Comparison of ENCODE assay signal across 8 mouse cellular contexts in the genomic region with DNA sequence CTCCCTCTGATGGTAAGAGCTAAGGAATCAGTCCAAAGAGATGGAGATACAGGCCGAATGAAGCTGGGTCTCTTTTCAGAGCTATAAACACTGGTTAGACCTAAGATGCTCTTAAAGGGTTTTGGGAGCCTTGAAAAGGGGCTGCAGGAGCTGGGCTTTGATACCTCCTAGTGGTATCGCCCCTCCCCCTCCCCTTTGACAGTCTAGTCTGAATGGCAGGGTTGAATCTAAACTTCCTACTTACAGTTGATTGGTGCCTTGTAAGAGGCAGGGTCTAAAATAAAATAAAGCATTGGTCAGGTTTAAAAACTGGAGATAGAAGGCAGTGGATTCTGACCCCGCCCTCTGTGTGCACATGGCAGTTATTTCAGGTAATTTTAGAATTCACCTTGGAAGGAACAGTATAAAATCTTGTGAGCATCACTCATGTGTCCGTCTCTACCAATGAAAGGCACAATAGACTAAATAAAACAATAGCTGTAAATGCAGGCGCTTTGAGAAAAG. TPM values are rescaled to one million over a fixed set of nuclear protein-coding genes. Genes with fewer than 3 reads are reported as not detected.
DNase-seq lines count a peak whose midpoint lies in the region; ATAC-seq and TF ChIP-seq lines count a peak whose summit lies in the region.

No protein-coding gene starts in this region.

- no peaks in the 10 kb centered on the region for H3K9me3 ChIP-seq in heart, embryonic 13.5 days
- H3K9me3 ChIP-seq in CH12.LX (replicated peaks; ENCODE audit: low read length): peaks cover 4% of the 10 kb centered on the region
- H3K9me3 ChIP-seq in limb, embryonic 13.5 days: no peaks in the 10 kb centered on the region

- 17% methylated on average over 5 of the region's 5 CpGs for WGBS in heart, embryonic 13.5 days
- WGBS in limb, embryonic 13.5 days: 19% methylated on average over 5 of the region's 5 CpGs

- peaks cover 52% of the 10 kb centered on the region for H3K79me2 ChIP-seq in CH12.LX (replicated peaks; ENCODE audit: control insufficient read depth, extremely low read depth, insufficient read depth, poor library complexity, severe bottlenecking)

- no peak for DNase-seq in heart, adult 11 months
- peak; percentile 93 for DNase-seq in CH12.LX (ENCODE audit: extremely low read depth)
- DNase-seq in c-Kit-positive CD71-positive TER-119-positive erythroid progenitor cells, embryonic 14.5 days (ENCODE audit: low spot score): peak; percentile 64
- peak; percentile 24 to 36 for DNase-seq in heart, postnatal 10 days
- peak; percentile 73 for DNase-seq in naive thymus-derived CD4-positive, alpha-beta T cell, adult 2 months (ENCODE audit: low read depth)
- no peak for DNase-seq in urinary bladder, postnatal 36 days (ENCODE audit: low spot score in 2 of 2)

- no peak for TF ChIP-seq CTCF in CH12.LX (conservative IDR thresholded peaks at IDR 0.05 in 1 of 2, IDR thresholded peaks at IDR 0.05 in 1 of 2; ENCODE audit: low read depth in 2 of 2, low read length in 2 of 2)

- dilution Hi-C loops in CH12.LX (cut with MboI; ENCODE audit: extremely low pct_ligation_motif_present, extremely low pct_unique_long_range_greater_than_20kb, low sequenced_read_pairs): no loop called here

- H3K4me1 ChIP-seq in heart, embryonic 13.5 days: peaks cover 26% of the 10 kb centered on the region
- peaks cover 24 to 45% of the 10 kb centered on the region in 2 experiments for H3K4me1 ChIP-seq in CH12.LX (ENCODE audit: control insufficient read depth in 1 of 2, insufficient read depth in 2 of 2)
- H3K4me1 ChIP-seq in limb, embryonic 13.5 days: peaks cover 8% of the 10 kb centered on the region

- ATAC-seq in heart, embryonic 13.5 days (ENCODE audit: extremely low read depth, insufficient number of reproducible peaks, low FRiP score, low TSS enrichment): 0 out of 2 replicates have a peak, but pooled peaks have one; percentile 4
- ATAC-seq in limb, embryonic 13.5 days (ENCODE audit: low FRiP score, low read depth): peak; percentile 30; the same call in 1 of the 2 replicates

- H3K9ac ChIP-seq in heart, embryonic 13.5 days: peak overlapping the region; percentile 90
- peak overlapping the region; percentile 79 for H3K9ac ChIP-seq in CH12.LX (ENCODE audit: insufficient read depth, low read depth)
- peak overlapping the region; percentile 76 for H3K9ac ChIP-seq in limb, embryonic 13.5 days

- peak; percentile 70 for TF ChIP-seq POLR2A in CH12.LX (IDR thresholded peaks at IDR 0.05; ENCODE audit: low read depth, low read length)

- H3K4me2 ChIP-seq in heart, embryonic 13.5 days: peak overlapping the region; percentile 91
- H3K4me2 ChIP-seq in CH12.LX (ENCODE audit: insufficient read depth, low read depth, poor library complexity, severe bottlenecking): peak overlapping the region; percentile 93
- H3K4me2 ChIP-seq in limb, embryonic 13.5 days (replicated peaks): peak overlapping the region; percentile 87

- intact Hi-C loops in heart, postnatal 10 days (cut with DNase I): loop anchor here (2.0 kb wide), 1 partner anchor 36 kb away; no protein-coding TSS in a partner anchor

- in situ Hi-C loops in CH12.LX (cut with MboI; ENCODE audit: low pct_ligation_motif_present, low pct_unique_long_range_greater_than_20kb, low sequenced_read_pairs): loop anchor here (5.0 kb wide), 1 partner anchor 43 kb away; no protein-coding TSS in a partner anchor

- H3K4me3 ChIP-seq in heart, embryonic 13.5 days: peak overlapping the region; percentile 77
- H3K4me3 ChIP-seq in CH12.LX (replicated peaks in 1 of 3; ENCODE audit: low read depth in 2 of 3, low read length in 2 of 3, poor library complexity in 1 of 3): peak overlapping the region; percentile 70 to 96 (median 93)
- H3K4me3 ChIP-seq in limb, embryonic 13.5 days: peak overlapping the region; percentile 58

- H3K36me3 ChIP-seq in heart, embryonic 13.5 days: no peaks in the 10 kb centered on the region
- H3K36me3 ChIP-seq in CH12.LX (replicated peaks in 1 of 2; ENCODE audit: control insufficient read depth in 1 of 2, insufficient read depth in 1 of 2, low read length in 1 of 2): peaks cover 0 to 32% of the 10 kb centered on the region in 2 experiments
- H3K36me3 ChIP-seq in limb, embryonic 13.5 days: no peaks in the 10 kb centered on the region

- H3K27ac ChIP-seq in heart, embryonic 13.5 days (replicated peaks): peak overlapping the region; percentile 90
- peak overlapping the region; percentile 71; the same call in 1 of the 2 replicates for H3K27ac ChIP-seq in CH12.LX (ENCODE audit: insufficient read depth, low read depth)
- no peak overlapping the region for H3K27ac ChIP-seq in limb, embryonic 13.5 days

- TF ChIP-seq EP300 in CH12.LX (IDR thresholded peaks at IDR 0.05; ENCODE audit: low read length): no peak

- no peak for TF ChIP-seq RAD21 in CH12.LX (IDR thresholded peaks at IDR 0.05; ENCODE audit: low read depth, low read length)

- no peaks in the 10 kb centered on the region for H3K27me3 ChIP-seq in heart, embryonic 13.5 days (replicated peaks)
- H3K27me3 ChIP-seq in CH12.LX (replicated peaks): no peaks in the 10 kb centered on the region
- H3K27me3 ChIP-seq in limb, embryonic 13.5 days: peaks cover 3% of the 10 kb centered on the region

TF ChIP-seq in CH12.LX, 34 proteins besides CTCF, POLR2A, EP300 and RAD21 (continues in another document):
- TF ChIP-seq MAFK (IDR thresholded peaks at IDR 0.05; ENCODE audit: insufficient replicate concordance, low read length) (no peak), UBTF (IDR thresholded peaks at IDR 0.05; ENCODE audit: low read depth, low read length) (no peak), E2F4 (IDR thresholded peaks at IDR 0.05; ENCODE audit: insufficient replicate concordance, low read depth, low read length) (peak; percentile 62; the same call in 1 of the 2 replicates), CHD1 (IDR thresholded peaks at IDR 0.05; ENCODE audit: low read depth, low read length) (peak; percentile 68; the same call in 1 of the 2 replicates), RCOR1 (conservative IDR thresholded peaks at IDR 0.05; ENCODE audit: low read depth, low read length) (no peak), CHD2 (IDR thresholded peaks at IDR 0.05; ENCODE audit: low read length) (peak; percentile 90), MXI1 (IDR thresholded peaks at IDR 0.05; ENCODE audit: low read depth, low read length) (peak; percentile 88), IRF4 (IDR thresholded peaks at IDR 0.05; ENCODE audit: low read depth, low read length) (no peak; the same call in 1 of the 2 replicates), NRF1 (IDR thresholded peaks at IDR 0.05; ENCODE audit: low read depth, low read length) (no peak), KAT2A (IDR thresholded peaks at IDR 0.05; ENCODE audit: insufficient replicate concordance, low read length) (0 out of 2 replicates have a peak, but pooled peaks have one; percentile 34), SMC3 (IDR thresholded peaks at IDR 0.05; ENCODE audit: low read depth, low read length) (no peak), ZNF384 (IDR thresholded peaks at IDR 0.05; ENCODE audit: low read depth, low read length) (no peak), GABPA (IDR thresholded peaks at IDR 0.05; ENCODE audit: insufficient replicate concordance, low read depth, low read length) (no peak), ZMIZ1 (IDR thresholded peaks at IDR 0.05; ENCODE audit: low read depth, low read length) (no peak; the same call in 1 of the 2 replicates), PAX5 (IDR thresholded peaks at IDR 0.05; ENCODE audit: low read length) (no peak), ZC3H11A (IDR thresholded peaks at IDR 0.05; ENCODE audit: low read depth, low read length) (no peak), MEF2A (IDR thresholded peaks at IDR 0.05; ENCODE audit: borderline replicate concordance, low read depth, low read length) (peak; percentile 54; the same call in 1 of the 2 replicates), MAX (IDR thresholded peaks at IDR 0.05; ENCODE audit: low read length) (peak; percentile 91), ELF1 (IDR thresholded peaks at IDR 0.05; ENCODE audit: low read depth, low read length) (peak; percentile 70), ZKSCAN1 (IDR thresholded peaks at IDR 0.05; ENCODE audit: borderline replicate concordance, low read depth, low read length) (no peak), TCF12 (IDR thresholded peaks at IDR 0.05; ENCODE audit: low read depth, low read length) (peak; percentile 78), MYC (IDR thresholded peaks at IDR 0.05; ENCODE audit: low read depth, low read length) (peak; percentile 97), USF1 (IDR thresholded peaks at IDR 0.05; ENCODE audit: low read depth, low read length) (no peak), USF2 (conservative IDR thresholded peaks at IDR 0.05; ENCODE audit: low read depth, low read length) (no peak), MAZ (IDR thresholded peaks at IDR 0.05; ENCODE audit: low read depth, low read length) (peak; percentile 83; the same call in 1 of the 2 replicates), JUN (IDR thresholded peaks at IDR 0.05; ENCODE audit: insufficient read depth, low read depth, low read length) (0 out of 2 replicates have a peak, but pooled peaks have one; percentile 10), BHLHE40 (IDR thresholded peaks at IDR 0.05; ENCODE audit: low read depth, low read length) (no peak), HCFC1 (IDR thresholded peaks at IDR 0.05; ENCODE audit: low read depth, low read length) (no peak; the same call in 1 of the 2 replicates), NELFE (IDR thresholded peaks at IDR 0.05; ENCODE audit: low read depth, low read length) (peak; percentile 52; the same call in 1 of the 2 replicates), POLR2AphosphoS2 (IDR thresholded peaks at IDR 0.05; ENCODE audit: low read depth, low read length) (no peak), ETS1 (conservative IDR thresholded peaks at IDR 0.05; ENCODE audit: low read depth, low read length) (peak; percentile 37)

RNA-seq across cellular contexts. Expression of gene Acsl5, which starts 2.8 kb away (rescaled TPM):
- 32.9 and 36.8 TPM in 2 replicates for polyA plus RNA-seq in heart, embryonic 13.5 days (2015; fragmentation: Nextera tagmentation; extraction: Ambion mirVana)
- total RNA-seq in CH12.LX (2012; rRNA removed) (126 and 143 TPM in 2 replicates), CH12.LX (2014; rRNA removed) (196 and 224 TPM in 2 replicates)
- polyA plus RNA-seq in CH12.LX (2012; ENCODE audit: insufficient read length, low read depth): 231 and 265 TPM in 2 replicates
- total RNA-seq in heart, postnatal 10 days (2021): 10 to 100 TPM; 17.0 to 18.9 TPM
- 19.3 and 27.9 TPM in 2 replicates for polyA plus RNA-seq in limb, embryonic 13.5 days (2015; fragmentation: Nextera tagmentation; extraction: Ambion mirVana)

RNA-seq across cellular contexts. Expression of gene Gucy2g, which starts 13.5 kb away (rescaled TPM):
- not detected in 2 replicates for polyA plus RNA-seq in heart, embryonic 13.5 days (2015; fragmentation: Nextera tagmentation; extraction: Ambion mirVana)
- total RNA-seq in CH12.LX (2012; rRNA removed): not detected in 2 replicates
- total RNA-seq in CH12.LX (2014; rRNA removed): not detected in 2 replicates
- polyA plus RNA-seq in CH12.LX (2012; ENCODE audit: insufficient read length, low read depth): 0.11 TPM in 1 of 2 replicates, not detected in the other
- total RNA-seq in heart, postnatal 10 days (2021): under 1 TPM in 1 of 2 experiments, not detected in 1; 0.07 TPM
- not detected in 2 replicates for polyA plus RNA-seq in limb, embryonic 13.5 days (2015; fragmentation: Nextera tagmentation; extraction: Ambion mirVana)

Comparison
In these comparisons a context has a peak if more than half of its experiments do, and no peak if none do; other contexts are left out.
1. DNase-seq: peak in CH12.LX (single experiment), c-Kit-positive CD71-positive TER-119-positive erythroid progenitor cells, embryonic 14.5 days (single experiment), heart, postnatal 10 days (2 of 2) and naive thymus-derived CD4-positive, alpha-beta T cell, adult 2 months (single experiment); none in heart, adult 11 months (single experiment) and urinary bladder, postnatal 36 days (0 of 2).
2. Peak in every context shown above with its lines, with median percentiles within 50 percentile points of each other: H3K4me2 ChIP-seq, H3K4me3 ChIP-seq and H3K9ac ChIP-seq.